Mouse (Mus musculus) MEL (cell line): ENCODE measurements around the gene Cdkal1. TPM values are rescaled to one million over a fixed set of nuclear protein-coding genes. Genes with fewer than 3 reads are reported as not detected.

Experiments
- DNase-seq: peaks from one replicate; pipeline ENCODE4 v3.0.0; 2011; ENCODE audit warnings: low read depth, low spot score
- H3K27ac ChIP-seq: 2 replicates; pipeline ENCODE4 v1.5.1; 2012; ENCODE audit warnings: low read depth, mild to moderate bottlenecking, control low read depth, low read length, moderate library complexity; ENCODE audit not compliant: control insufficient read depth
- H3K27me3 ChIP-seq, 2 experiments: fragments of 150-350 bp in 1 of 2; sonication (generic) in 1 of 2; 2 replicates each; pipeline ENCODE4 v1.6.1; 2012; ENCODE audit warnings: low read length in 2 of 2, mild to moderate bottlenecking in 2 of 2, improper control_type of control experiment in 1 of 2, moderate library complexity in 1 of 2; ENCODE audit not compliant: insufficient read depth in 2 of 2, control insufficient read depth in 1 of 2
- H3K36me3 ChIP-seq, 2 experiments: 2 replicates each; pipeline ENCODE4 v1.6.1; 2012 to 2014; ENCODE audit warnings: low read length in 2 of 2, improper control_type of control experiment in 1 of 2, inconsistent platforms in 1 of 2, mild to moderate bottlenecking in 1 of 2; ENCODE audit not compliant: insufficient read depth in 2 of 2, control insufficient read depth in 1 of 2
- H3K4me1 ChIP-seq, 2 experiments: fragments of 150-350 bp in 1 of 2; sonication (generic) in 1 of 2; 2 replicates each; pipeline ENCODE4 v1.6.1; 2012; ENCODE audit warnings: low read length in 2 of 2, improper control_type of control experiment in 1 of 2, mild to moderate bottlenecking in 1 of 2; ENCODE audit not compliant: insufficient read depth in 2 of 2, control insufficient read depth in 1 of 2
- H3K4me3 ChIP-seq, 2 experiments: fragments of 150-350 bp in 1 of 2; sonication (generic) in 1 of 2; 2 replicates each; pipeline ENCODE4 v1.5.1; 2012; ENCODE audit warnings: low read depth in 2 of 2, low read length in 2 of 2, mild to moderate bottlenecking in 2 of 2, moderate library complexity in 2 of 2, control low read depth in 1 of 2, improper control_type of control experiment in 1 of 2; ENCODE audit not compliant: control insufficient read depth in 1 of 2, insufficient read depth in 1 of 2
- H3K79me2 ChIP-seq: 2 replicates; pipeline ENCODE4 v1.6.1; 2012; ENCODE audit warnings: mild to moderate bottlenecking, low read length, moderate library complexity; ENCODE audit not compliant: control insufficient read depth, poor library complexity, insufficient read depth
- H3K9ac ChIP-seq: 2 replicates; pipeline ENCODE4 v1.6.1; 2012; ENCODE audit warnings: low read depth, mild to moderate bottlenecking, control low read depth, low read length, moderate library complexity; ENCODE audit not compliant: control insufficient read depth, poor library complexity, severe bottlenecking
- H3K9me3 ChIP-seq: fragments of 150-350 bp; sonication (generic); replicated peaks from 2 replicates; pipeline ENCODE4 v1.6.1; 2012; ENCODE audit warnings: mild to moderate bottlenecking, low read length, improper control_type of control experiment, moderate library complexity; ENCODE audit not compliant: insufficient read depth
- BHLHE40 ChIP-seq: IDR thresholded peaks from 2 replicates; pipeline ENCODE4 v1.6.1; 2012; ENCODE audit warnings: low read depth, mild to moderate bottlenecking, inconsistent platforms, low read length, improper control_type of control experiment, borderline replicate concordance
- E2F4 ChIP-seq: IDR thresholded peaks from 2 replicates; pipeline ENCODE4 v1.6.1; 2011; ENCODE audit warnings: low read depth, low read length, improper control_type of control experiment, borderline replicate concordance
- ELF1 ChIP-seq: IDR thresholded peaks from 2 replicates; pipeline ENCODE4 v1.6.1; 2014; ENCODE audit warnings: low read depth, mild to moderate bottlenecking, inconsistent platforms, low read length, improper control_type of control experiment, moderate library complexity
- EP300 ChIP-seq, 2 experiments: IDR thresholded peaks; 2 replicates each; pipeline ENCODE4 v1.6.1; 2011; ENCODE audit warnings: improper control_type of control experiment in 2 of 2, low read length in 2 of 2, low read depth in 1 of 2, mild to moderate bottlenecking in 1 of 2
- ETS1 ChIP-seq: IDR thresholded peaks from 2 replicates; pipeline ENCODE4 v1.6.1; 2012; ENCODE audit warnings: low read depth, mild to moderate bottlenecking, inconsistent platforms, low read length, improper control_type of control experiment, moderate library complexity
- GABPA ChIP-seq: IDR thresholded peaks from 2 replicates; pipeline ENCODE4 v1.6.1; 2012; ENCODE audit warnings: low read depth, mild to moderate bottlenecking, inconsistent platforms, low read length, improper control_type of control experiment, moderate library complexity
- GATA1 ChIP-seq: IDR thresholded peaks from 2 replicates; pipeline ENCODE4 v1.6.1; 2011; ENCODE audit warnings: low read depth, low read length, improper control_type of control experiment
- HCFC1 ChIP-seq: IDR thresholded peaks from 2 replicates; pipeline ENCODE4 v1.6.1; 2012; ENCODE audit warnings: low read depth, mild to moderate bottlenecking, inconsistent platforms, low read length, improper control_type of control experiment, moderate library complexity
- KAT2A ChIP-seq: conservative IDR thresholded peaks from 2 replicates; pipeline ENCODE4 v1.6.1; 2012; ENCODE audit warnings: low read depth, low read length, improper control_type of control experiment, inconsistent platforms
- MEF2A ChIP-seq: IDR thresholded peaks from 2 replicates; pipeline ENCODE4 v1.6.1; 2014; ENCODE audit warnings: low read depth, mild to moderate bottlenecking, inconsistent platforms, low read length, improper control_type of control experiment; ENCODE audit not compliant: poor library complexity, insufficient replicate concordance, severe bottlenecking; ENCODE audit errors: extremely low read depth
- MYC ChIP-seq: IDR thresholded peaks from 2 replicates; pipeline ENCODE4 v1.6.1; 2011; ENCODE audit warnings: low read depth, mild to moderate bottlenecking, low read length, improper control_type of control experiment, moderate library complexity
- NELFE ChIP-seq: IDR thresholded peaks from 2 replicates; pipeline ENCODE4 v1.6.1; 2011; ENCODE audit warnings: low read depth, low read length, improper control_type of control experiment
- POLR2AphosphoS2 ChIP-seq: IDR thresholded peaks from 2 replicates; pipeline ENCODE4 v1.6.1; 2011; ENCODE audit warnings: low read length, improper control_type of control experiment
- RAD21 ChIP-seq: IDR thresholded peaks from 2 replicates; pipeline ENCODE4 v1.6.1; 2011; ENCODE audit warnings: mild to moderate bottlenecking, low read depth, low read length, improper control_type of control experiment
- SIN3A ChIP-seq: IDR thresholded peaks from 2 replicates; pipeline ENCODE4 v1.6.1; 2012; ENCODE audit warnings: low read length, improper control_type of control experiment, inconsistent platforms
- SMC3 ChIP-seq: IDR thresholded peaks from 2 replicates; pipeline ENCODE4 v1.6.1; 2011; ENCODE audit warnings: low read depth, low read length, improper control_type of control experiment
- TAL1 ChIP-seq: IDR thresholded peaks from 2 replicates; pipeline ENCODE4 v1.6.1; 2012; ENCODE audit warnings: mild to moderate bottlenecking, inconsistent platforms, low read length, moderate library complexity, mixed read lengths
- TBP ChIP-seq: IDR thresholded peaks from 2 replicates; pipeline ENCODE4 v1.8.0; 2011; ENCODE audit warnings: low read depth, low read length, improper control_type of control experiment
- TCF12 ChIP-seq: IDR thresholded peaks from 2 replicates; pipeline ENCODE4 v1.6.1; 2014; ENCODE audit warnings: low read depth, mild to moderate bottlenecking, inconsistent platforms, low read length, improper control_type of control experiment, moderate library complexity
- USF2 ChIP-seq, 2 experiments: IDR thresholded peaks; 2 replicates each; pipeline ENCODE4 v1.6.1; 2011 to 2012; ENCODE audit warnings: improper control_type of control experiment in 2 of 2, low read length in 2 of 2, borderline replicate concordance in 1 of 2, inconsistent platforms in 1 of 2, low read depth in 1 of 2, mild to moderate bottlenecking in 1 of 2; ENCODE audit not compliant: insufficient read depth in 1 of 2
- ZC3H11A ChIP-seq: IDR thresholded peaks from 2 replicates; pipeline ENCODE4 v1.6.1; 2012; ENCODE audit warnings: low read depth, mild to moderate bottlenecking, inconsistent platforms, low read length, improper control_type of control experiment
- ZNF384 ChIP-seq: IDR thresholded peaks from 2 replicates; pipeline ENCODE4 v1.6.1; 2012; ENCODE audit warnings: low read depth, mild to moderate bottlenecking, inconsistent platforms, low read length, improper control_type of control experiment
- polyA plus RNA-seq, 2 experiments: library from polyadenylated mRNA; stranded (reverse) in 1 of 2; unstranded in 1 of 2; fragments of >175 nt in 1 of 2; fragments of >200 nt in 1 of 2; gene quantifications; 2 replicates each; pipeline versions ENCODE4 v1.2.1 to v1.2.4; 2012; ENCODE audit warnings: low replicate concordance in 2 of 2, low read depth in 1 of 2; ENCODE audit not compliant: insufficient read length in 2 of 2, insufficient read depth in 1 of 2, missing spikeins in 1 of 2
- total RNA-seq: library from RNA; depleted of rRNA; stranded (reverse); fragments of 300-350 nt; gene quantifications from 2 replicates; pipeline ENCODE4 v1.2.3, GENCODE M21; 2012

Cdkal1 gene
- total and polyA plus RNA-seq, 3 experiments = 10.6 to 11.0 TPM; not detected in 1

DNA sequence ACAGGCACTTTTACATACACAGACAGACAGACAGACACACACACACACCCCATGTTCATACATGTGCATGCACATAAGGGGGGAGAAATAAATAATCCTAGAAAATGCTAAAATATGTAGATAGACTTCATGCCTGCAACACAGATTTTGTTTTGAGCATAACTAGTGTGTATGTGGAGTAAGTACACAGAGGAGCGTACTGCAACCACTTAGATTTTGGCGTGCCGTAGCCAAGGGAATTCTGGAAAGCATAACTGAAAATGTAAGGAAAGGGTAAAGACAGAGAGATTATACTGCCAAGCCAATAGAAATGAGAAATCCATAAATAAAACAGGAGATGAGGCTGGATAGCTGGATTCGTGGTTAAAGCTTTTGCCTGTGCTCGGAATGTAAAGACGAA, 55.4 kb downstream of the Cdkal1 start:
- TF ChIP-seq E2F4 (no peak), TBP (no peak), ZNF384 (no peak), GABPA (no peak), MEF2A (no peak), KAT2A (no peak), TAL1 (no peak), SMC3 (no peak), SIN3A (no peak), HCFC1 (no peak), BHLHE40 (no peak), ZC3H11A (no peak), TCF12 (no peak)
- Histone ChIP-seq H3K9me3 (no peaks in the 10 kb centered on the region), H3K4me3 (no peak overlapping the region), H3K79me2 (no peaks in the 10 kb centered on the region), H3K9ac (no peak overlapping the region), H3K27ac (no peak overlapping the region), H3K27me3 (no peaks in the 10 kb centered on the region), H3K4me1 (no peaks in the 10 kb centered on the region), H3K36me3 (no peaks in the 10 kb centered on the region; a peak in 1 of 4 replicates)
- no peak for DNase-seq

GRCm38 (mm10) chr13:29792112-29792511, 63.4 kb downstream of the Cdkal1 start:
- Histone ChIP-seq H3K27me3 (no peaks in the 10 kb centered on the region), H3K79me2 (0 out of 2 replicates have a peak, but pooled peaks cover 2% of the 10 kb centered on the region), H3K4me3 (no peak overlapping the region), H3K9ac (no peak overlapping the region), H3K9me3 (no peaks in the 10 kb centered on the region), H3K27ac (no peak overlapping the region), H3K4me1 (peaks cover 3 to 11% of the 10 kb centered on the region in 2 experiments), H3K36me3 (peaks cover 0 to 14% of the 10 kb centered on the region in 2 experiments; a peak in 2 of 4 replicates)
- peak; percentile 77 for DNase-seq
- TF ChIP-seq KAT2A (no peak), MEF2A (no peak), EP300 (IDR thresholded peaks at IDR 0.05; ENCODE audit: low read depth in 1 of 2, low read length in 2 of 2) (peak; percentile 47 to 54; a peak in 2 of 4 replicates), MYC (0 out of 2 replicates have a peak, but pooled peaks have one; percentile 47), GATA1 (peak; percentile 85), ELF1 (peak; percentile 75), RAD21 (no peak), USF2 (IDR thresholded peaks at IDR 0.05; ENCODE audit: borderline replicate concordance in 1 of 2, insufficient read depth in 1 of 2, low read depth in 1 of 2, low read length in 2 of 2) (no peak), POLR2AphosphoS2 (no peak), BHLHE40 (no peak), TAL1 (no peak), ETS1 (peak; percentile 35; the same call in 1 of the 2 replicates), NELFE (no peak), SIN3A (peak; percentile 76), E2F4 (no peak)
